ENCODE assay signal across 12 mouse cellular contexts in the genomic region with DNA sequence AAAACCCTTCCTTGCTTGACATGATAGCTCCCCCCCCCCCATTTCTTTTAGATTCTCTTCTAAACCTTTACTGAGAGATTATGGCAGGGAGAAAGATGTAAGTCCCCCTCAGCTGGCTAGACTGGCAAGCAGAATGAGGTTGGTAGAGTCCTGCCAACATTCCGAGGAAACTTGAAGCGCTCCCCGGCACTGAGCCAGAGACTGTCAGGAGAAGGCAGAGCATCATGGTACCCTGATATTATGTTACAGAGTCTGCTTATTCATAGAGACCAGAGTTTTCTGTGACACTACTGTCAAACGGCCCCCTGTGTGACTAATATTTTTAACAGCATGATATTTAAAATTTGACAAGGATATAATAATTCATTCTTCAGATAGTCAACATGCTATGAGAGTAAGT.
DNase-seq lines count a peak whose midpoint lies in the region; ATAC-seq and TF ChIP-seq lines count a peak whose summit lies in the region.
"Had no signal": no experiment of that assay in that cellular context is flagged by ENCODE, and none has a peak within 500 bp of the region (broad histone marks: within the 10 kb centered on the region; RNA-seq: fewer than 3 reads in every experiment).

No protein-coding gene starts in this region.

- no peaks in the 10 kb centered on the region for H3K4me1 ChIP-seq in kidney, embryonic 16.5 days (ENCODE audit: insufficient read depth, low read length)
- no peaks in the 10 kb centered on the region for H3K4me1 ChIP-seq in kidney, adult 2 months (ENCODE audit: control insufficient read depth, insufficient read depth, low read length)

- no peaks in the 10 kb centered on the region for H3K27me3 ChIP-seq in kidney, embryonic 16.5 days (ENCODE audit: insufficient read depth, low read length)
- H3K27me3 ChIP-seq in kidney, adult 2 months (replicated peaks; ENCODE audit: control insufficient read depth, insufficient read depth, low read length): no peaks in the 10 kb centered on the region

- no peak for TF ChIP-seq POLR2A in kidney, adult 2 months (IDR thresholded peaks at IDR 0.05; ENCODE audit: low read depth, low read length)

- no peak for TF ChIP-seq CTCF in kidney, adult 2 months (conservative IDR thresholded peaks at IDR 0.05; ENCODE audit: insufficient read depth, insufficient read length, low read depth, low read length)

- peak; percentile 90 to 94 for DNase-seq in cerebellum, postnatal 10 days
- DNase-seq in kidney, adult 2 months: no peak
- peak; percentile 54 to 75 for DNase-seq in cerebellum, postnatal 25 days
- DNase-seq in gastrocnemius, postnatal 14 days: peak; percentile 76
- no peak for DNase-seq in left cerebral cortex, adult 18-20 months (ENCODE audit: low spot score in 2 of 2)
- no peak for DNase-seq in neural tube, embryonic 10.5 days (ENCODE audit: extremely low spot score, low spot score)
- DNase-seq: adrenal gland, adult 8-10 months; kidney, adult 18-20 months; lung, postnatal 10 days; thymus, postnatal 36 days had no signal

- no peaks in the 10 kb centered on the region for H3K9me3 ChIP-seq in kidney, embryonic 16.5 days (ENCODE audit: low read length)

- intact Hi-C loops in gastrocnemius, postnatal 14 days (cut with DNase I; ENCODE audit: low total_unique reads): no loop called here

- 37% methylated on average over 4 of the region's 4 CpGs for WGBS in kidney, embryonic 16.5 days
- WGBS in kidney, adult 2 months: 25% methylated on average over 4 of the region's 4 CpGs

- H3K36me3 ChIP-seq in kidney, embryonic 16.5 days (ENCODE audit: insufficient read depth, low read length): no peaks in the 10 kb centered on the region
- H3K36me3 ChIP-seq in kidney, adult 2 months (ENCODE audit: control insufficient read depth, insufficient read depth, low read length): no peaks in the 10 kb centered on the region

- ATAC-seq in cerebellum, adult (ENCODE audit: insufficient number of reproducible peaks, low FRiP score, low TSS enrichment): no peak
- peak; percentile 51; the same call in 1 of the 2 replicates for ATAC-seq in kidney, embryonic 16.5 days (ENCODE audit: low FRiP score, low TSS enrichment)

- H3K9ac ChIP-seq in kidney, embryonic 16.5 days (replicated peaks; ENCODE audit: low read length): no peak overlapping the region

- no peak overlapping the region for H3K4me2 ChIP-seq in kidney, embryonic 16.5 days (replicated peaks; ENCODE audit: low read depth, low read length)

- no peak overlapping the region for H3K4me3 ChIP-seq in kidney, embryonic 16.5 days (ENCODE audit: low read length)
- H3K4me3 ChIP-seq in kidney, adult 2 months (ENCODE audit: insufficient read depth, low read depth, low read length): no peak overlapping the region

- no peak overlapping the region for H3K27ac ChIP-seq in kidney, embryonic 16.5 days (ENCODE audit: low read length)
- no peak overlapping the region for H3K27ac ChIP-seq in kidney, adult 2 months (ENCODE audit: insufficient read depth, low read depth, low read length)

Comparison
In these comparisons a context has a peak if more than half of its experiments do, and no peak if none do; other contexts are left out.
1. DNase-seq: peak in cerebellum, postnatal 10 days (2 of 2), cerebellum, postnatal 25 days (2 of 2) and gastrocnemius, postnatal 14 days (single experiment); none in kidney, adult 2 months (single experiment), left cerebral cortex, adult 18-20 months (0 of 2) and neural tube, embryonic 10.5 days (single experiment).